Mouse (Mus musculus) cerebellum, adult 9-11 months (tissue): Measurements from ENCODE around the gene Pradc1.
A peak's percentile ranks its signal among the peaks of the same experiment; 100 is the strongest.

ENCODE experiments used
- DNase-seq: peaks from one replicate; pipeline ENCODE4 v3.0.0; 2022

Pradc1 gene

GRCm38 (mm10) chr6:85451664-85452410 lies at the start of gene Pradc1:
TSS of gene Pradc1 (minus strand) at chr6:85451970.
- peak; percentile 98 for DNase-seq

- DNase-seq = no peak
Measured at GRCm38 (mm10) chr6:85500416-85500815, 48.6 kb upstream of the Pradc1 start.

- DNase-seq = no peak
Measured at GRCm38 (mm10) chr6:85498147-85498546, 46.4 kb upstream of the Pradc1 start.

GRCm38 (mm10) chr6:85496976-85497375 lies 45.2 kb upstream of the Pradc1 start:
- no peak for DNase-seq

- no peak for DNase-seq
Measured at GRCm38 (mm10) chr6:85491606-85492005, 39.8 kb upstream of the Pradc1 start.

- no peak for DNase-seq
Measured at GRCm38 (mm10) chr6:85490252-85490651, 38.5 kb upstream of the Pradc1 start.

GRCm38 (mm10) chr6:85489717-85490116 lies 37.9 kb upstream of the Pradc1 start:
- no peak for DNase-seq

- no peak for DNase-seq
Measured at GRCm38 (mm10) chr6:85488510-85488909, 36.7 kb upstream of the Pradc1 start.

- no peak for DNase-seq
Measured at GRCm38 (mm10) chr6:85485738-85486137, 34.0 kb upstream of the Pradc1 start.

- peak; percentile 60 for DNase-seq
Measured at GRCm38 (mm10) chr6:85483843-85484721, 32.3 kb upstream of the Pradc1 start.

- no peak for DNase-seq
Measured at GRCm38 (mm10) chr6:85480685-85481084, 28.9 kb upstream of the Pradc1 start.

GRCm38 (mm10) chr6:85479979-85480378 lies 28.2 kb upstream of the Pradc1 start:
- no peak for DNase-seq

GRCm38 (mm10) chr6:85478416-85478815 lies 26.6 kb upstream of the Pradc1 start:
- no peak for DNase-seq

- no peak for DNase-seq
Measured at GRCm38 (mm10) chr6:85477366-85477917, 25.7 kb upstream of the Pradc1 start.

GRCm38 (mm10) chr6:85475581-85475980 lies 23.8 kb upstream of the Pradc1 start:
- no peak for DNase-seq

GRCm38 (mm10) chr6:85472542-85472941 lies 20.8 kb upstream of the Pradc1 start:
- DNase-seq = no peak

- DNase-seq = no peak
Measured at GRCm38 (mm10) chr6:85471962-85472361, 20.2 kb upstream of the Pradc1 start.

GRCm38 (mm10) chr6:85469660-85470430 lies 18.1 kb upstream of the Pradc1 start:
- DNase-seq = no peak

- DNase-seq = no peak
Measured at GRCm38 (mm10) chr6:85465381-85465780, 13.6 kb upstream of the Pradc1 start.

- no peak for DNase-seq
Measured at GRCm38 (mm10) chr6:85459621-85460020, 7.9 kb upstream of the Pradc1 start.

- no peak for DNase-seq
Measured at GRCm38 (mm10) chr6:85452816-85453215, 1.0 kb upstream of the Pradc1 start.

GRCm38 (mm10) chr6:85452411-85452665 lies 568 bp upstream of the Pradc1 start:
- no peak for DNase-seq
